In the genomic region with DNA sequence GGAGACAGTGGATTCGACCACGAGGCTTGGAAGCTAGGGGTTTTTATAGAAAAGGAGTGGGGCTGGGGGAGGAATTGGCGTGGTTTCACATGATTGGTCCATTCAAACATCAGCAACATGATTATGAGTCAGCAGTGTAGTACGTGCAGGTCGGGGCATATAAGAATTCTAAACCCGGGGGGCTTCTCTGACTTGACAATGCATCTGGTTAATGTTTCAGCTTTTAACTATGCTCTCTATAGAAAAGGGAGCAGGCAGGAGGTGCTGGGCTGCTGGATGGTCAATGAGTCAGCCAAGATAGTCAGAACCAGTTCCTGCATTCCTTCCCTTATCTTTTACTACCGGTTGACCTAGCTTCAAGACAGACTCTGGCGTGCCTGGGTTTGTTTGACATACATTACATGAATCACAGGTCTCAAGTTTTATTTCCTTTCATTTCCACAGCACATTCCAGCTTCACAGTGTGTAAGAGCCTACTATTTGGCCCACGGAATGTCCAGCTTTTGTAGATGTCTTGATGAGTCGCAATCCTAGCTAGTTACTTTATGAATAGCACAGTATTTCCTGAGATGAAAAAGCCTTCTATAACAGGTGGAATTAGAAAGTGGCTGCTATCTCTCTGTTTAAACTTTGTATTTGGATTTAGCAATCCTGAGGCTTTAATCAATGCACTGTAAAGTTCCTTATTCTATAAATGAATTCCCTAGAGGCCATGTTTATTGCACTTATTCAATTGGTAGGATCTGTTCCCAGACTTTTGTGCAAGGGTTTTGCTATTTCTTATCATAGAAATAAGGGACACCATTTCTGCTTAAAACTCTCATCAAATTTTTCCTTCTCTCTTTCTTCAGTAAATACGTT, we compare ENCODE assay signal across 21 mouse cellular contexts.
A peak's percentile ranks its signal among the peaks of the same experiment; 100 is the strongest.
DNase-seq lines count a peak whose midpoint lies in the region; ATAC-seq and TF ChIP-seq lines count a peak whose summit lies in the region.
"Had no signal": no experiment of that assay in that cellular context is flagged by ENCODE, and none has a peak within 500 bp of the region (broad histone marks: within the 10 kb centered on the region; RNA-seq: fewer than 3 reads in every experiment).

No protein-coding gene starts in this region.

- DNase-seq in lung, embryonic 14.5 days = peak; percentile 14
- no peak for DNase-seq in lung, postnatal 36 days
- peak; percentile 9 to 67 for DNase-seq in urinary bladder, adult 18-20 months (ENCODE audit: low spot score in 2 of 2)
- no peak for DNase-seq in frontal cortex, postnatal 36 days (ENCODE audit: low spot score in 2 of 2)
- no peak for DNase-seq in midbrain, embryonic 14.5 days
- DNase-seq in gastrocnemius, adult 2 months = no peak
- DNase-seq: adrenal gland, postnatal 25 days; cerebellum, adult 11 months; cerebellum, postnatal 10 days; gastrocnemius, postnatal 36 days; heart, postnatal 4 days; kidney, adult 18-20 months; kidney, postnatal 10 days; lung, adult 18-20 months; spleen, adult 18-20 months had no signal

- intact Hi-C loops in gastrocnemius, adult 2 months (cut with DNase I) = no loop called here

- ATAC-seq in lung, embryonic 14.5 days (ENCODE audit: insufficient read depth) = peak; percentile 58; the same call in 1 of the 2 replicates
- peak; percentile 89 for ATAC-seq in intestine, embryonic 15.5 days
- no peak for ATAC-seq in midbrain, embryonic 14.5 days (ENCODE audit: low FRiP score, low TSS enrichment)
- ATAC-seq: forebrain, embryonic 14.5 days had no signal

- no peak overlapping the region for H3K27ac ChIP-seq in lung, embryonic 14.5 days (ENCODE audit: low read depth)
- no peak overlapping the region for H3K27ac ChIP-seq in intestine, embryonic 15.5 days
- no peak overlapping the region for H3K27ac ChIP-seq in midbrain, embryonic 14.5 days (replicated peaks; ENCODE audit: low read depth, low read length)
- H3K27ac ChIP-seq in gastrocnemius, adult 2 months = no peak overlapping the region
- H3K27ac ChIP-seq: embryonic facial prominence, embryonic 13.5 days; hindbrain, embryonic 15.5 days; macrophage; midbrain, embryonic 12.5 days had no signal

- H3K9ac ChIP-seq in lung, embryonic 14.5 days = no peak overlapping the region
- H3K9ac ChIP-seq in intestine, embryonic 15.5 days = no peak overlapping the region
- no peak overlapping the region for H3K9ac ChIP-seq in midbrain, embryonic 14.5 days (replicated peaks; ENCODE audit: low read length)
- H3K9ac ChIP-seq: embryonic facial prominence, embryonic 13.5 days; hindbrain, embryonic 15.5 days; midbrain, embryonic 12.5 days had no signal

- no peaks in the 10 kb centered on the region for H3K4me1 ChIP-seq in lung, embryonic 14.5 days (ENCODE audit: insufficient read depth)
- no peaks in the 10 kb centered on the region for H3K4me1 ChIP-seq in intestine, embryonic 15.5 days (replicated peaks)
- H3K4me1 ChIP-seq in midbrain, embryonic 14.5 days (ENCODE audit: control insufficient read depth, insufficient read depth, low read length) = no peaks in the 10 kb centered on the region
- H3K4me1 ChIP-seq: embryonic facial prominence, embryonic 13.5 days; hindbrain, embryonic 15.5 days; midbrain, embryonic 12.5 days had no signal

- no peak overlapping the region for H3K4me3 ChIP-seq in lung, embryonic 14.5 days (ENCODE audit: low read depth, low read length)
- no peak overlapping the region for H3K4me3 ChIP-seq in intestine, embryonic 15.5 days (replicated peaks)
- no peak overlapping the region for H3K4me3 ChIP-seq in midbrain, embryonic 14.5 days (replicated peaks; ENCODE audit: low read depth, low read length)
- no peak overlapping the region for H3K4me3 ChIP-seq in gastrocnemius, adult 2 months
- H3K4me3 ChIP-seq: embryonic facial prominence, embryonic 13.5 days; hindbrain, embryonic 15.5 days; midbrain, embryonic 12.5 days had no signal

- H3K4me2 ChIP-seq in lung, embryonic 14.5 days = no peak overlapping the region
- no peak overlapping the region for H3K4me2 ChIP-seq in intestine, embryonic 15.5 days (replicated peaks)
- no peak overlapping the region for H3K4me2 ChIP-seq in midbrain, embryonic 14.5 days (ENCODE audit: low read length)
- H3K4me2 ChIP-seq: embryonic facial prominence, embryonic 13.5 days; hindbrain, embryonic 15.5 days; midbrain, embryonic 12.5 days had no signal

- 64% methylated on average over 11 of the region's 11 CpGs for WGBS in lung, embryonic 14.5 days
- WGBS in intestine, embryonic 15.5 days = 42% methylated on average over 11 of the region's 11 CpGs
- WGBS in midbrain, embryonic 14.5 days = 89% methylated on average over 11 of the region's 11 CpGs

- no peaks in the 10 kb centered on the region for H3K36me3 ChIP-seq in lung, embryonic 14.5 days (ENCODE audit: insufficient read depth)
- no peaks in the 10 kb centered on the region for H3K36me3 ChIP-seq in intestine, embryonic 15.5 days
- H3K36me3 ChIP-seq in midbrain, embryonic 14.5 days (ENCODE audit: control insufficient read depth, insufficient read depth, low read length) = no peaks in the 10 kb centered on the region
- H3K36me3 ChIP-seq: embryonic facial prominence, embryonic 13.5 days; hindbrain, embryonic 15.5 days; midbrain, embryonic 12.5 days had no signal

- no peaks in the 10 kb centered on the region for H3K9me3 ChIP-seq in lung, embryonic 14.5 days (ENCODE audit: low read depth, low read length)
- no peaks in the 10 kb centered on the region for H3K9me3 ChIP-seq in intestine, embryonic 15.5 days
- H3K9me3 ChIP-seq in midbrain, embryonic 14.5 days (ENCODE audit: control insufficient read depth, low read length) = no peaks in the 10 kb centered on the region
- H3K9me3 ChIP-seq: embryonic facial prominence, embryonic 13.5 days; hindbrain, embryonic 15.5 days; midbrain, embryonic 12.5 days had no signal

- H3K27me3 ChIP-seq in lung, embryonic 14.5 days (ENCODE audit: insufficient read depth, low read length) = no peaks in the 10 kb centered on the region
- H3K27me3 ChIP-seq in intestine, embryonic 15.5 days (replicated peaks) = no peaks in the 10 kb centered on the region
- no peaks in the 10 kb centered on the region for H3K27me3 ChIP-seq in midbrain, embryonic 14.5 days (ENCODE audit: control insufficient read depth, insufficient read depth, low read length)
- H3K27me3 ChIP-seq: embryonic facial prominence, embryonic 13.5 days; hindbrain, embryonic 15.5 days; midbrain, embryonic 12.5 days had no signal

- TF ChIP-seq CTCF in lung, embryonic 14.5 days (IDR thresholded peaks at IDR 0.05; ENCODE audit: low read depth) = no peak
- TF ChIP-seq CTCF in gastrocnemius, adult 2 months (IDR thresholded peaks at IDR 0.05) = no peak

Comparison
In these comparisons a context has a peak if more than half of its experiments do, and no peak if none do; other contexts are left out.
1. DNase-seq: peak in lung, embryonic 14.5 days (single experiment) and urinary bladder, adult 18-20 months (2 of 2); none in lung, postnatal 36 days (single experiment), frontal cortex, postnatal 36 days (0 of 2), midbrain, embryonic 14.5 days (single experiment) and gastrocnemius, adult 2 months (single experiment).